Mouse (Mus musculus) hindbrain, embryonic 16.5 days (tissue): ENCODE measurements around the gene Tent5b. TPM values are rescaled to one million over a fixed set of nuclear protein-coding genes. Genes with fewer than 3 reads are reported as not detected.
A peak's percentile ranks its signal among the peaks of the same experiment; 100 is the strongest.

Experiments
- ATAC-seq: fragments of 200-750 bp; cut with Nextera tagmentation; 2 replicates; pipeline ENCODE4 v1.8.0; 2017; ENCODE audit warnings: moderate TSS enrichment, moderate library complexity
- H3K27ac ChIP-seq: fragments of 300-500 bp; sonication (generic); 2 replicates; pipeline ENCODE4 v1.5.1; 2014; ENCODE audit warnings: low read depth, mild to moderate bottlenecking, control low read depth, low read length, moderate library complexity
- H3K27me3 ChIP-seq: fragments of 300-500 bp; sonication (generic); replicated peaks from 2 replicates; pipeline ENCODE4 v1.6.1; 2014; ENCODE audit warnings: low read length; ENCODE audit not compliant: control insufficient read depth, insufficient read depth
- H3K36me3 ChIP-seq: fragments of 300-500 bp; sonication (generic); 2 replicates; pipeline ENCODE4 v1.6.1; 2014; ENCODE audit warnings: mild to moderate bottlenecking, low read length, moderate library complexity, mixed read lengths; ENCODE audit not compliant: control insufficient read depth, insufficient read depth
- H3K4me1 ChIP-seq: fragments of 300-500 bp; sonication (generic); 2 replicates; pipeline ENCODE4 v1.6.1; 2014; ENCODE audit warnings: low read depth, low read length; ENCODE audit not compliant: control insufficient read depth, insufficient read depth
- H3K4me2 ChIP-seq: fragments of 300-500 bp; sonication (generic); 2 replicates; pipeline ENCODE4 v1.6.1; 2014; ENCODE audit warnings: mild to moderate bottlenecking, low read length, control low read depth, moderate library complexity
- H3K4me3 ChIP-seq: fragments of 300-500 bp; sonication (generic); 2 replicates; pipeline ENCODE4 v1.5.1; 2014; ENCODE audit warnings: mild to moderate bottlenecking, low read length, control low read depth, moderate library complexity
- H3K9ac ChIP-seq: fragments of 300-500 bp; sonication (generic); 2 replicates; pipeline ENCODE4 v1.6.1; 2014; ENCODE audit warnings: low read depth, mild to moderate bottlenecking, control low read depth, low read length, moderate library complexity
- H3K9me3 ChIP-seq: fragments of 300-500 bp; sonication (generic); 2 replicates; pipeline ENCODE4 v1.6.1; 2014; ENCODE audit warnings: mild to moderate bottlenecking, low read length, moderate library complexity; ENCODE audit not compliant: control insufficient read depth
- WGBS: fragments of 180-500 bp; shearing (Covaris S2); extraction: QIAGEN DNeasy Blood & Tissue Kit; methylation state at CpG from one replicate; pipeline ENCODE4 v1.1.7; 2014; 5-methylcytosine and 5-hydroxymethylcytosine counted together
- polyA plus RNA-seq: library from polyadenylated mRNA; unstranded; fragments of >200 nt; fragmentation: Nextera tagmentation; extraction: Ambion mirVana; gene quantifications from 2 replicates; pipeline ENCODE4 v1.2.1, GENCODE M21; 2015

The Tent5b gene
- polyA plus RNA-seq, 1 experiment from 2014 or later = 0.36 TPM

- Histone ChIP-seq H3K36me3 (no peaks in the 10 kb centered on the region), H3K9ac (no peak overlapping the region), H3K4me1 (no peaks in the 10 kb centered on the region), H3K9me3 (no peaks in the 10 kb centered on the region), H3K4me3 (no peak overlapping the region), H3K4me2 (no peak overlapping the region), H3K27ac (no peak overlapping the region), H3K27me3 (no peaks in the 10 kb centered on the region)
- ATAC-seq = no peak
- WGBS = 51% methylated on average over 5 of the region's 5 CpGs
Observed at GRCm38 (mm10) chr4:133460796-133461325, 19.1 kb upstream of the Tent5b start.

- no peak overlapping the region for H3K27ac ChIP-seq
- no peak overlapping the region for H3K4me3 ChIP-seq
- ATAC-seq = no peak
- H3K27me3 ChIP-seq = no peaks in the 10 kb centered on the region
- no peak overlapping the region for H3K9ac ChIP-seq
- H3K4me2 ChIP-seq = no peak overlapping the region
- H3K4me1 ChIP-seq = no peaks in the 10 kb centered on the region
- no peaks in the 10 kb centered on the region for H3K9me3 ChIP-seq
- no peaks in the 10 kb centered on the region for H3K36me3 ChIP-seq
- 65% methylated on average over 4 of the region's 4 CpGs for WGBS
Observed at GRCm38 (mm10) chr4:133461362-133461761, 18.6 kb upstream of the Tent5b start.

- H3K36me3 ChIP-seq = no peaks in the 10 kb centered on the region
- H3K9me3 ChIP-seq = no peaks in the 10 kb centered on the region
- WGBS = 65% methylated on average over 6 of the region's 6 CpGs
- H3K9ac ChIP-seq = no peak overlapping the region
- no peak overlapping the region for H3K4me2 ChIP-seq
- peaks cover 3% of the 10 kb centered on the region; the same call in 1 of the 2 replicates for H3K27me3 ChIP-seq
- H3K27ac ChIP-seq = no peak overlapping the region
- no peaks in the 10 kb centered on the region; the same call in 1 of the 2 replicates for H3K4me1 ChIP-seq
- no peak overlapping the region for H3K4me3 ChIP-seq
- ATAC-seq = no peak
Observed at GRCm38 (mm10) chr4:133463184-133463583, 16.7 kb upstream of the Tent5b start.

DNA sequence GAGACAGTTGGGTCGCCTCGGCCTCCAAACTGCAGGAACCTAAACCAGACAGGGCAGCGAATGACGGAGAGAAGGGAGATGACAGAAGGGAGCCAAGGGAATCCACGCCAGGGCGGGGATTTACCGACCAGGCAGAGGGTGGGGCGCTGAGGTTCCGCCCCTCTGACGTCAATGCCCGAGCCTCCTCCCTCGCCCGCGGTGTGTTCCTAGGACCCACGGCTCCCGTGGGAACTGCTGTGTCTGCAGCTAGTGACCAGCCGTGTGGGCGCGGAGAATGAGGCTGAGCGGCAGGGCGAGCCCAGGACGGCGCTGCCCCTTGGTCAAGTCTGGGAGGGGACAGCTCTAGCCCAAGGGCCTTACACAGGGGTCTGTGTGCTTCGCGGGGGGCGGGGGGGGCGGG, 11.9 kb upstream of the Tent5b start:
- Histone ChIP-seq H3K4me3 (peak overlapping the region; percentile 43), H3K36me3 (no peaks in the 10 kb centered on the region), H3K4me2 (peak overlapping the region; percentile 77), H3K27me3 (peaks cover 10% of the 10 kb centered on the region), H3K9ac (peak overlapping the region; percentile 56), H3K9me3 (peaks cover 3% of the 10 kb centered on the region; the same call in 1 of the 2 replicates), H3K4me1 (no peaks in the 10 kb centered on the region; the same call in 1 of the 2 replicates), H3K27ac (no peak overlapping the region)
- ATAC-seq = 0 out of 2 replicates have a peak, but pooled peaks have one; percentile 14
- WGBS = 0% methylated on average over 27 of the region's 27 CpGs

GRCm38 (mm10) chr4:133469122-133469521, 10.8 kb upstream of the Tent5b start:
- H3K4me1 ChIP-seq = no peaks in the 10 kb centered on the region; the same call in 1 of the 2 replicates
- H3K9me3 ChIP-seq = peaks cover 3% of the 10 kb centered on the region; the same call in 1 of the 2 replicates
- H3K9ac ChIP-seq = no peak overlapping the region
- H3K27ac ChIP-seq = no peak overlapping the region
- peaks cover 10% of the 10 kb centered on the region for H3K27me3 ChIP-seq
- H3K4me3 ChIP-seq = no peak overlapping the region
- H3K36me3 ChIP-seq = no peaks in the 10 kb centered on the region
- ATAC-seq = no peak
- H3K4me2 ChIP-seq = peak overlapping the region; percentile 24; the same call in 1 of the 2 replicates
- 21% methylated on average over 12 of the region's 12 CpGs for WGBS

DNA sequence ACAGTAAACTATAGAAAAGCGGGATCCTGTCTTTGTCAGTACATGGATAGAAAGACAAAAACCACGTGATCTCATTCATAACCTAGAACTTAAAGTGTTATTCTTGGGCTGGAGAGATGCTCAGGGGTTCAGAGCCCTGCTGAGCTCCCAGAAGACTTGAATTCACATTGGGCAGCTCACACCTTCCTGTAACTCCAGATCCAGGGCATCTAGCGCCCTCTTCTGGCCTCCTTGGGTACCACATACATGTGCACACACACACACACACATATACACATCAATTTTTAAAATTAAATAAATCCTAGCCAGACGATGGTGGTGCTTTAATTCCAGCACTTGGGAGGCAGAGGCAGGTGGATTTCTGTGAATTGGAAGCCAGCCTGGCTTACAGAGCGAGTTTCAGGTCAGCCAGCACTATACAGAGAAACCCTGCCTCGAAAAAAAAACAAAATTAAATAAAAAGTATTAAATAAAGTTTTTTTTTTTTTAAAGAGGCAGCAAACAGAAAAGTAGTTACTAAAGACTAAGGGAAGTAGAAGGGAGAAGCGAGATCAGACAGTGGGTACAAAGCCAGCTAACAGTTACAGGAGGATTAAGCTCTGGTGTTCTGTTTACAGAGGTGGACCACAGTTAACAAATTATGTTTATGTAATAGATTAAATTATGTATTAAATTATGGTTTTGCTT, 8.7 kb upstream of the Tent5b start:
- Histone ChIP-seq H3K4me3 (no peak overlapping the region), H3K4me2 (no peak overlapping the region), H3K27ac (no peak overlapping the region), H3K27me3 (peaks cover 10% of the 10 kb centered on the region), H3K4me1 (no peaks in the 10 kb centered on the region; the same call in 1 of the 2 replicates), H3K9me3 (peaks cover 3% of the 10 kb centered on the region; the same call in 1 of the 2 replicates), H3K9ac (no peak overlapping the region), H3K36me3 (no peaks in the 10 kb centered on the region)
- WGBS = 80% methylated on average over 7 of the region's 7 CpGs
- no peak for ATAC-seq

DNA sequence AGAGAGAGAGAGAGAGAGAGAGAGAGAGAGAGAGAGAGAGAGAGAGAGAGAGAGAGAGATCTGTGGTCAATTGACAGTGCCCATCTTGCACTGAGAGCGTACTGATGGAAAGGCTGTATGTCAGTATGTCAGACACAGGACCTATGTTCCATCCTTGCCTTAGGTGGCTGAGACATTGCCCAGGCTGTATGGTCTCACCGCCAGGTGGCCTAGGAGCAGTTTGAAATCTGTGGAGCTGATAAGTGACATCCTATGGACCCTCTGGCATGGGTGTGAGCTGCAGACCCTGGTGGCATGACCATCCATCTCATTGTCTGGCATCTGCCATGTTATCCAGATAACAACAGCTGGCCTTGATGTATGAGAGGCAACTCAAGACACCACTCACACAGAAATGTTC, 6.1 kb upstream of the Tent5b start:
- Histone ChIP-seq H3K4me1 (no peaks in the 10 kb centered on the region), H3K4me3 (no peak overlapping the region), H3K9me3 (peaks cover 3% of the 10 kb centered on the region; the same call in 1 of the 2 replicates), H3K27ac (no peak overlapping the region), H3K36me3 (no peaks in the 10 kb centered on the region), H3K9ac (no peak overlapping the region), H3K27me3 (peaks cover 7% of the 10 kb centered on the region), H3K4me2 (no peak overlapping the region)
- ATAC-seq = no peak
- WGBS = 70% methylated on average over 2 of the region's 2 CpGs

DNA sequence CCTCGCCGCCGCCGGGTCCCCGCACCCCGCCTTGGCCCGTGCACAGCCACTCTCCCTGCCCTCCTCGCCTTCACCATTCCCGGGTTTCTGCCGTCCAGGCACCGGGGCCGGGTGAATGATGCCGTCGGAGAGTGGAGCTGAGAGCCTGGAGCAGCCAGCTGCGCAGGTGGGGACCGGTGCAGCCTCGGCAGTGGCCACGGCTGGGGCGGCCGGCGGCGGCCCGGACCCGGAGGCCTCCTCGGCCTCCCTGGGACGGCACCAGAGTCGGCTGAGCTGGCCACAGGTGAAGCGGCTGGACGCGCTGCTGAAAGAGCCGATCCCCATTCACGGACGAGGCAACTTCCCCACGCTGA, 229 bp downstream of the Tent5b start:
- peaks cover 7% of the 10 kb centered on the region for H3K4me1 ChIP-seq
- peak overlapping the region; percentile 47 for H3K9ac ChIP-seq
- H3K27me3 ChIP-seq = peaks cover 20% of the 10 kb centered on the region
- no peak; the same call in 1 of the 2 replicates for ATAC-seq
- no peaks in the 10 kb centered on the region for H3K36me3 ChIP-seq
- H3K27ac ChIP-seq = no peak overlapping the region
- H3K9me3 ChIP-seq = no peaks in the 10 kb centered on the region
- H3K4me2 ChIP-seq = peak overlapping the region; percentile 60
- H3K4me3 ChIP-seq = peak overlapping the region; percentile 46
- WGBS = 3% methylated on average over 34 of the region's 34 CpGs

GRCm38 (mm10) chr4:133480754-133481153, 822 bp downstream of the Tent5b start:
- no peak for ATAC-seq

More at GRCm38 (mm10) chr4:133480754-133481153, 822 bp downstream of the Tent5b start:
- Histone ChIP-seq H3K9ac (no peak overlapping the region), H3K27ac (no peak overlapping the region), H3K27me3 (peaks cover 20% of the 10 kb centered on the region), H3K4me2 (no peak overlapping the region), H3K4me3 (no peak overlapping the region), H3K9me3 (no peaks in the 10 kb centered on the region), H3K36me3 (no peaks in the 10 kb centered on the region), H3K4me1 (peaks cover 7% of the 10 kb centered on the region)
- 55% methylated on average over 6 of the region's 6 CpGs for WGBS
